Mouse (Mus musculus) hindlimb bud, embryonic 11.5 days (tissue): ENCODE measurements around the gene Myh3.

Source experiments
- DNase-seq: peaks from one replicate; pipeline ENCODE4 v3.0.0-alpha.2; 2012; ENCODE audit warnings: low read depth, low spot score; ENCODE audit errors: extremely low spot score

Gene Myh3

GRCm38 (mm10) chr11:67104242-67104641, 26.1 kb downstream of the Myh3 start:
- DNase-seq: no peak

DNA sequence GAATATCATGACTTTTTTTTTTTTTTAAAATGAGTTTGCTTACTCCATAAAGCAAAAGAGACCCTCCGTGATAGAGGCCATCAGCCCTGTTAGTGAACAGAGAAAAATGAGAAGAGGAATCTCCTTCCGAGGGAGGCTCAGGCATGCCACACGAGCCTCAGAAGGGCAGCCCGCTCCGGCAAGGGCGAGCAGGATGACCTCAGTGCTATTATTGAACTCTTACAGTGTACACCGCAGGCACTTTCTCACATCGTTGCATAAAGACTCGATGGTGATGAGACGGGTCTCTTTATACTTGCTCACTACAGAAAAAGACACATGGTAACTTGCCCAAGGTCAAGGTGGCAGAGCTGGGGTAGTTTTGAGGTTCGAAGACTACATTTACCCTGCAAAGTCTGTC, 26.6 kb downstream of the Myh3 start:
- DNase-seq: no peak

- no peak for DNase-seq
These were observed 27.6 kb downstream of the Myh3 start for GRCm38 (mm10) chr11:67105689-67106088.

- DNase-seq: no peak
These were observed 28.9 kb downstream of the Myh3 start for GRCm38 (mm10) chr11:67106973-67107372.

DNA sequence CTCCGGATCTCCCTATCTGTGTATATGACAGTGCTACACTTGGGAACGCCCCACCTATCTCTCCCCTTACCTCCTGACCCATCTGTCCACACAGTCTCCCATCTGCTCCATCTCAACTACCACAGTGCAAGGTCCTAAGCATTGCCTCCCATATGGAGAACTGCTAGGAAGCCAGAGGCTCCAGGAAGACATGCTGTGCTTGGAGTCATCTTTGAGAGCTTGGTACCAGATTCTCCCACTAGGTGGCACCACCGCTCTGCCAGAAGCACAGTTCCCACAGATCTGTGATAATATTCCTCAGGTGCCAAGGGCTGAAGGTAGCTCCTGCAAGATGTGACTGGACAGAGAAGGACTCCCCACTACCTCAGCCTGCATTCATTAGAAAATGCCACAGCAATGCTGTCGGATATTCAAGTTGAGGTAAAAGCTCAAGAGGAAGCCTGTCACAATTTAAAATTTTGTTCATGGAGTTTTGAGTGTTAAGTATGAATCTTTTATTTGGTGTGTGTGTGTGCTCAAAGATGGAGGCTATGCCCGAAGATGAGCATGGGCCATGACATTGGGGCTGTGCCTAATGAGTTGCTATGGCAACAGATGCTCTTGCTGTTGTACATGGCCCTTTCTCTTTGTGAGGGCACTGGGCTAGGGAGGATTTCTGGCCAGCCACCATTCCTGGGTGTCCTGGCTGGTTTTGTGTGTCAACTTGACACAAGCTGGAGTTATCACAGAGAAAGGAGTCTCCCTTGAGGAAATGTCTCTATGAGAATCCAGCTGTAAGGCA, 32.3 kb downstream of the Myh3 start:
- DNase-seq: peak; percentile 39

DNA sequence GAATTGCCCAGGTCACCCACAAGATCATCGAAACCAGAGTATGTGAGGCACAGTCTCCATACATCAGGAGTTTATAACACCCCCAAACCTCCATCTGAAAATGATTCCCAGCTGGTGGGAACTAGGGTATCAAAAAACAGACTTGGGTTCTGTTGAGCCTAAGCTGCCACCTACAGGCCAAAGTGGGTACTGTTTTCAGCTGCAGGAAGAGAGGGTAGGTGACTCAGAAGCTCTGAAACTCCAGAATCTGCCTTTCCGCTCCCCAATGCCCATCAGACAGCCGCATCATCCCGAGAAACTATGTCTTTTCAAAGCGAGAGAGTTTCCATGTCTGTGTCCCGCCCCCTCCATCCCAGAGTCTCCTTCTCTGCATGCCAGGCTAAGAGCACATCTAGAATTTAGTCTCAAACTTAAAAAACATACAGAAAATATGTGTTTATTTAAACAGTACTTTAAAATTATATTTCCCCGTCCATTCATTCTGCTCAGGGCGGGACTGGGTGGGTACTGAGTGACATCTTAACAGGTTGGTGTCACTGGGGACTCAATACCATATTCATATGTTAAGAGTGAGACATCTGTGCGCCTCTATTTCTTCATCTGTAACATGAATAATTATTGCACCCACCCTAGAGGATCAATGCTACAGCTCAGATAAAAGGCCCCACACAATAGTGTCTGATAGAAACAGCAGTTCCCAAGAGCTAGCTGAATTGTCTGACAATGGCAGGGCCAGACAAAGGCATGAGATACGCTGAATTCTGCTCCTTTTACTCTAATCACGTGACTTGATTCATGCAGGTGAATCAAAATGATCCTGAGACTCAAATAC, 34.1 kb downstream of the Myh3 start:
- DNase-seq: peak; percentile 66

DNA sequence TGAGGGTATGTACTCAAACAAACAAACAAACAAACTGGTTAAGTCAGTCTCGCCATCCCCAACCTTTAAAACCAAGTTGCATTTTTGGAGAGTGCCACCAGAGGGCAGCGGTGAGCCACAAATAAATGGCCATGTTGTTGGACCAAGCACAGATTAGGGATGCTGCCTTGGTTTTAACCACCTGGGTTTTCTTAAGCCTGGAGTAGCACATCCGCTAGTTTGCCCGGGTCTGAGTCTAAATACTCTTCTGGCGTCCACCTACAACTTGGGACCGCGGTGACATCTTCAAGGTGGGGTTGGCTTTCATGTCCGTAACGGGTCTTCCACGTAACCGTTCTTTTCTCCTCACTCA, 34.7 kb downstream of the Myh3 start:
- peak; percentile 46 for DNase-seq

DNA sequence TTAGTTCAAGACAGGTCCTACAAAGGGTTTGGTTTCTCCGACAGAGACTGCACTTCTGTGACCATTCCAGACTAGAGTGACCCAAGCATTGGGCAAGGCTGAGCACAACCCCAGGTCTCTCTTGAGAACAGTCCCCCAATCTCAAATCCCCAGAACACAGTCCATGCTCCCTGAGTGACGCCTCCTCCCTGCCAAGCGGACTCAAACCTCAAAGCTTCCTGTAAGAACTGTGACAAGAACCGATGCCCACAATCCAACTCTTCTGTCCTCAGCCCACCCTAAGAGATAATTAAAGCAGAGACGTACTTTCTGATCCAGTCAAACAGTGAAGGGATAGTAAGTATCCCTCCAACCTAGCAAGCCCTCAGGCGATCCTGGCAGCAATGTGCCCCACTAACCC, 35.3 kb downstream of the Myh3 start:
- no peak for DNase-seq

- no peak for DNase-seq
These were observed 36.2 kb downstream of the Myh3 start for GRCm38 (mm10) chr11:67114261-67114660.

GRCm38 (mm10) chr11:67114901-67115300, 36.8 kb downstream of the Myh3 start:
- DNase-seq: no peak

DNA sequence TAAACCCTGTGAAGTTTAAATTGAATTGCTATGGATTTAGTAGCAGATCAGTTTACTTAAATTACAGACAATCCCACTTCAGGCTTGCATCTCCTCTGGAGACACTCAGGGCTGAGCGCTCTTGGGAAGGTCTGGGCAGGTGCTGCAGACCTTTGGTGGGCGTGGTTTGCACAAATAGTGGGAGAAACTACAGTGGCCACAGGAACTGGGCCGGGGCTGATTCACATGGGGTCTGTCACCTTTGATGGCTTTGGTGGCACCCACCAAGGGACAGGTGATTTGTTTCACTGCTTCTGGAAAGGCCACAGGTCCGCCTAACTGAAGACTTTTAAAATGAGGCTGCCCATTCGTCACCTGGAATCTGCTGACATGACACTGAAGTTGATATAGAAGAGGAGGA, 38.6 kb downstream of the Myh3 start:
- no peak for DNase-seq

- no peak for DNase-seq
These were observed 41.5 kb downstream of the Myh3 start for GRCm38 (mm10) chr11:67119539-67120070.

DNA sequence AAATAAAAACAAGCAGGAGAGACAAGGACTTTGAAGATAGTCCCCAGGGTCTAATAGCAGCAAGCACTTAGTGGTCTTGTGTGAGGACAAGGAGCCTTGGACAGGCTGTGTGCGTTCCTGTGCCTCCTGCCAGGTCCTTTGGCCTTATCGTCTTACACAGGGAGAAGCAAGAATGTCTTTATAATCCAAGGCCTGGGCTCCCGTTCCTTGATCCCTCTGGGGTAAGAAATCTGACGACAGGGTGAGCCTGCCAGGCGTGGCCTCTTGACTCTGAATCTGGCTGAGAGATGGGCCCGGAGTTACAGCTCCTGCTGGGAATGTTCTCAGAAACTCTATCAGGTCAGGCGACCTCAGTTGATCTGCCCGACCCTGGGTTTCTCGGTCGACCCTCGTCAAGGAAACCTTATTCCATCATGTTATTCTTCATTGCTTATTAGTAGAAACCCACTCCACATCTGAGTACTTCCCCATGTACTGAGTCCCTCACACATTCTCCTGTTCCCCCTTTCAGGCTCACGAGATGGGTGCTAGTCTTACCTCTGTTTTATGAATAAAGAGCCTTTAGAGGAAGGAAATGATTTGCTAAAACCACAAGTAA, 42.7 kb downstream of the Myh3 start:
- no peak for DNase-seq

DNA sequence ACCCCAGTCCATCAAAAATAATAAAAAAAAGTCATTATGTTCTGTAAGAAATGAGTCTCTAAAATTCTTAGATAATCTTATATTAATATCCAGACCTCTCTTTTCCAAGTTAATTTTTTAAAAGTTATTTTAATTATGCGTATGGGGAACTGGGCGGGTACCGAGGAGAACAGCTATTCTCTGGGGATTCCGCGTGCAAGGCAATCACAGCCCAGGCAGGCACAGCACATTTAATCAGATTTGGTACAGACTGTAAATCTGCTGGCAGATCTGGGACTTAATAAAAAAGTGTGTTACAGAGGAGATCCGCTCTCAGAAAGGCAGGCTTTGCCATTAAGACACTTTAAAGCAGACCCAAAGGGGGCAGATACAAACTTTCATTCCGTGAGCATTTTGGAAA, 46.8 kb downstream of the Myh3 start:
- no peak for DNase-seq

DNA sequence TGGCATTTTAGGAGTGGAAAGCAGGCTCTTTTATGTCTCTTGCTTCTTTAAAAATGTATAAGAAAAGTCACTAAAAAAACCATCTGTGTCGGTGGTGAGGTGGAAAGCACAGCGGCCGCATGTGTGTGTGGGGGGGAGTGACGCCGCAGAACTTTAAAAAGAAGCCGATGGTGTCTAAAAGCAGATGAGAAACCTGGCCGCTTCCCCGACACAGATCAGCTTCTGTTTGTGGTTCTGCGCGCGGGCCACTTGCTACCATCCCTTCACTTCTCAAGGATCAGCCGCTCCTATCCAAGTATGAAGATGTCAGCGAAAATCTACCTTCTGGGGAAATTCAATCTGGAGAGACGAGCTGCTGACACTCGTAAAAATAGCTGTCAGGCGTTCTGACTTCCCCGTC, 47.3 kb downstream of the Myh3 start:
- no peak for DNase-seq

DNA sequence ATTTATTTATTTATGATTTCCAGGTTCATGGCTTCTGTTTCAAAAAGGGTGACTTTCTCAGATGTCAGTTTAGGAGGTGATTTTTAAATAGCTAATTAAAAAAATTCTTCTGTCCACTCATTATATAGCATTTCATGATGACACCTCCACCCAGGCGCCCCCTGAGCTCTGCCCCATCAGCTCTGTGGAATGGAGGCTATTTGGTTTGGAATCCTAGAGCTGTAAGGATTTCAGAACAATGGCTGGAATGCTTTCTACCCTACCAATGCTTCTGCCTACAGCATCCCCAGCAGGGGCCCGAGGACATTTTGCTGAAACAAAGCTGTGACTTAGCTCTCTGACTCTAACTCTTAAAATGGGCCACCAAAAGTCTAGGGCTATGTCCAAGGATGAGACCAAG, 55.4 kb downstream of the Myh3 start:
- no peak for DNase-seq

DNA sequence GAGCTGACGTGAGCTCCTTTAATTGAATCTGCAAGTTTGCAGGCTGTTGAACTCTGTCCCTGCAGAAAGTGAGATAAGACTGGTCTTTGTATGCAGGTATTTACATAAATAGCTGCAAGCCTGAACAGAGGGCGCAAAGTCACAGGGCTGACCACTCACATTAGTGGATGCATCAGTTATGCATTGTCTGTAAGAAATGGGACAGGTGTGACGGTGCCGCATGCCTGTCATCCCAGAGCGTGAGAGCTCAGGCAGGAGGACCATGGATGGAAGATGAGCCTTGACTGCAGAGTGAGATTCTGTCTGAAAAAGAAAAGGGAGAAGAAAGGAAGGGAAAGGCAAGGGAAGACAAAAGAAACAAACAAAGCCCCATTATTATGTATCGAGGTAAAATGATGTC, 56.6 kb downstream of the Myh3 start:
- no peak for DNase-seq

GRCm38 (mm10) chr11:67135532-67135931, 57.4 kb downstream of the Myh3 start:
- DNase-seq: no peak

- no peak for DNase-seq
These were observed 61.5 kb downstream of the Myh3 start for GRCm38 (mm10) chr11:67139556-67139955.

GRCm38 (mm10) chr11:67140175-67140574, 62.1 kb downstream of the Myh3 start:
- DNase-seq: no peak

DNA sequence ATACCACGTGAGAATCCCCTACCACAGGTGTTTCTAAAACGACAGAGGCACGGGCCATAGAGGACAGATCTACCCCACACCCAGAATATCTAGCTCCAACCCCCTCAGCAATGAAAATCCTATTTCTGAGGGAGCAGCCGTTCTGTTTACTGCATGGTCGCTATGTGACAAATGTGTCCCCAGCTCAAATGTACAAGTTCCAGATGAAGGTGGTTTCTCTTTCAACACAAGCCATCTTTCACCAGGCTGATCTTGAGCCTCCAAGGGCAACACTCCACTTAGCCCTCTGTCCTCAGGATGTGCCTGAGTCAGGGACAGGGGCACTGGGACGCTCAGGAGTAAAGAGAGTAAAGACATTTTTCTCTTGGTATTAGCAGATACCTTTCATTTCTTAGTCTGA, 62.9 kb downstream of the Myh3 start:
- no peak for DNase-seq

DNA sequence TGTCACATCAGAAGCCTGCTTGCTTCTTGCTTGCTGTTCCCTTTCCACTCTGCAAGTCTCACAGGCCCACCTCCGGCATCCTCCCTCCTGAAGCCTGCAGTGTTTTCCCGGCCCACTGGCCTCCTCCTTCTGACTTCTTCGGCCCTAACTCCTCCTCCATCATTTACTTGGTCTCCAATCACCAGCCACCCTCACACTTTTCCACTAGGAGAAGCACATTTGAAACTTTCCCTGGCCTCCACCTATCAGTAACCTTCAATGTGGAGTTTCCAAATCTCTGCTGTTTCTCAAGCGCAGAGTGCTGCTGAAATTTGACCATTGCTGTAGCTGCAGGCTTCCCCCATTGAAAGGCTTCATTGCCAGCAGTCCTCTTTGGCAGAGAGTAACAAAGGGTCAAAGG, 63.9 kb downstream of the Myh3 start:
- DNase-seq: no peak
